Mouse (Mus musculus) intestine, postnatal 0 days (tissue): ENCODE data around the gene Negr1. TPM values are rescaled to one million over a fixed set of nuclear protein-coding genes. Genes with fewer than 3 reads are reported as not detected.

Source experiments
- ATAC-seq: fragments of 200-750 bp; cut with Nextera tagmentation; 2 replicates; pipeline ENCODE4 v1.8.0; 2017; ENCODE audit warnings: mild to moderate bottlenecking, moderate TSS enrichment, moderate library complexity
- H3K27ac ChIP-seq: fragments of 300-500 bp; sonication (generic); 2 replicates; pipeline ENCODE4 v1.5.1; 2014; ENCODE audit warnings: mild to moderate bottlenecking, low read depth, low read length, moderate library complexity
- H3K27me3 ChIP-seq: fragments of 300-500 bp; sonication (generic); replicated peaks from 2 replicates; pipeline ENCODE4 v1.6.1; 2014; ENCODE audit warnings: low read length, mixed read lengths; ENCODE audit not compliant: control insufficient read depth, insufficient read depth
- H3K36me3 ChIP-seq: fragments of 300-500 bp; sonication (generic); 2 replicates; pipeline ENCODE4 v1.6.1; 2014; ENCODE audit warnings: mild to moderate bottlenecking, moderate library complexity; ENCODE audit not compliant: control insufficient read depth, insufficient read depth
- H3K4me1 ChIP-seq: fragments of 300-500 bp; sonication (generic); replicated peaks from 2 replicates; pipeline ENCODE4 v1.6.1; 2014; ENCODE audit warnings: antibody characterized with exemption, low read length, mixed read lengths; ENCODE audit not compliant: control insufficient read depth, insufficient read depth
- H3K4me2 ChIP-seq: fragments of 300-500 bp; sonication (generic); replicated peaks from 2 replicates; pipeline ENCODE4 v1.6.1; 2014; ENCODE audit warnings: low read depth, mild to moderate bottlenecking, moderate library complexity
- H3K4me3 ChIP-seq: fragments of 300-500 bp; sonication (generic); 2 replicates; pipeline ENCODE4 v1.5.1; 2014; ENCODE audit warnings: low read depth, low read length
- H3K9ac ChIP-seq: fragments of 300-500 bp; sonication (generic); 2 replicates; pipeline ENCODE4 v1.6.1; 2014; ENCODE audit warnings: mild to moderate bottlenecking, low read depth, low read length
- H3K9me3 ChIP-seq: fragments of 300-500 bp; sonication (generic); 2 replicates; pipeline ENCODE4 v1.6.1; 2016; ENCODE audit warnings: mixed run types; ENCODE audit not compliant: control insufficient read depth
- CTCF ChIP-seq: sonication (generic); IDR thresholded peaks from 2 replicates; pipeline ENCODE4 v1.5.1; 2016; ENCODE audit warnings: low read depth, mild to moderate bottlenecking, control low read depth, antibody characterized with exemption, moderate library complexity
- WGBS: fragments of 180-500 bp; shearing (Covaris S2); extraction: QIAGEN DNeasy Blood & Tissue Kit; methylation state at CpG from one replicate; pipeline ENCODE4 v1.1.7; 2014; 5-methylcytosine and 5-hydroxymethylcytosine counted together
- polyA plus RNA-seq: library from polyadenylated mRNA; unstranded; fragments of >200 nt; fragmentation: Nextera tagmentation; extraction: Ambion mirVana; gene quantifications from 2 replicates; pipeline ENCODE4 v1.2.1, GENCODE M21; 2015

The Negr1 gene
- polyA plus RNA-seq, 1 experiment from 2014 or later, result 2.0 TPM

DNA sequence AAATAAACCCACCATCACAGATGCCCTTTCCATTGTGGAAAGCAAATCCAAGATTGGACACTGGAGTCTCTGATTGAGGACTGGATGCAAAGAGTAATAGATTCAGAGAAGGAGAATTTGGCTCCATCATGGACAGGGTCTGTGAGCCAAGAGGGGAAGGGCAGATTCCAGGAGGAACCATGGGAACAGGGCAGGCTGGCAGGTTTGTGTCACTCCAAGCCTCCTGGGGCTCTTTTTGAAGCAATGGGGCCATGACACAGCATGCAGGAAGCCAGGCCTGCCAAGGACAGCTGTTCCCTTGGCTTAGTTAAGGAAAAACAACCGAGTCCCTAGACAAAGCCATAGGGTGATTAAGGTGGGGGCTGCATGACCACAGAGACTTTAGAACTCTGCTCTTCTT is 647.4 kb downstream of the Negr1 start:
- TF ChIP-seq CTCF, result no peak
- Histone ChIP-seq H3K9me3 (no peaks in the 10 kb centered on the region), H3K4me2 (no peak overlapping the region), H3K9ac (no peak overlapping the region), H3K27ac (no peak overlapping the region), H3K27me3 (no peaks in the 10 kb centered on the region), H3K36me3 (no peaks in the 10 kb centered on the region), H3K4me1 (no peaks in the 10 kb centered on the region), H3K4me3 (no peak overlapping the region)
- 40% methylated on average over 1 of the region's 1 CpGs for WGBS
- no peak for ATAC-seq

DNA sequence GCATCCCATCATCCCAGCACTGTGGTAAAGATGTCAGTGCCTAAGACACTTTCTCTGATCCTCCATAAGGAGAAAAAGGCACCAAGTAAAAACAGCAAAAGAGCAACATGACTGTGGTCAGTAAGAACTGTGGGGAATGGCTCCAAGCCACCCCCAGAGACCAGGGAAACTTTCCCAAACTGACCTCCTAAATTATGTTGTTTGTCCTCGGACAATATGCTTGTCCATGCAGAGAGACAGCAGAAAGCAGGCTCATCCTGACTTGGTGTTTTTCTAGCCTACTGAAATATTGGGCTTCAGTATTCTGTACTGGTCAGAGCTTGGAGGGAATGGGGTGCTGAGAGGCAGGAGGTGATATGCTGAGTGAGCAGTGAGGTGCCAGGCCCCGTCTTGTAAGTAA is 647.8 kb downstream of the Negr1 start:
- Histone ChIP-seq H3K4me2 (no peak overlapping the region), H3K27me3 (no peaks in the 10 kb centered on the region), H3K9me3 (no peaks in the 10 kb centered on the region), H3K4me1 (no peaks in the 10 kb centered on the region), H3K4me3 (no peak overlapping the region), H3K27ac (no peak overlapping the region), H3K9ac (no peak overlapping the region), H3K36me3 (no peaks in the 10 kb centered on the region)
- TF ChIP-seq CTCF, result no peak
- 79% methylated on average over 2 of the region's 2 CpGs for WGBS
- no peak for ATAC-seq

DNA sequence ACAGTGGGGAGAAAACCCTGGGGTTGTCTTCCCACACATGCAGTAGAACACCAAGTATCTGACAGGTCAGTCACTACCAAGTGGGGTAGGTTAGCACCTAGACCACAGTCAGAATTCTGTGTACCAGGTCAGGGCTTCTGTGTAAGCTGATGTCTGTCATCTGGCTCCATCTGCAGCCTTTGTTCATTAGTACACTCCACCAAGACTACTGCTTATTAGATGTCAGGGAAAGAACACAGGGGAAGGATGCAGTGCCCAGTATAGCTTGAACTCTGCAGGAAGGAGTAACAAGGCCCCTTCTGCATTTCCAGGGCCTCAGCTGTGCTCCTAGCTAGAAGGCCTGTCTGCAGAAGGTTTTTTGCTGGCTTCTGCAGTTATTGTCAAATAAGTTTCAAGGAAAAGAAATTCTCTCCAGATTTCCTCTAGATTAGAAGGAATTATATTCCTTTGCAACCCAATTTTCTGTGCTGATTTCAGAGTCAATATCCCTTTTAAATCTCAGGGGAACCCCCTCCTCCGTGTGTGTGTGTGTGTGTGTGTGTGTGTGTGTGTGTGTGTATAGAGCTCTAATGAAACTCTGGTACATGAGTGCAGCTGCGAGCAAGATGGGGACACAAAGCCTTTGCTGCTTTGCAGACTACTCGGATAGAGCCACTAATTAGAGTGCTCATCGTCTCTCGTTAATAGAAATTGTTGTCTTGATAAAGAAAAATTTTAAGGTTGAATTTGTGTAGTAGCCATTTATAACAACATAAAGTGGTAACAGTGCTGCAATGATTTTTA is 654.5 kb downstream of the Negr1 start:
- H3K27ac ChIP-seq, result no peak overlapping the region
- H3K36me3 ChIP-seq, result no peaks in the 10 kb centered on the region
- peak; percentile 37; the same call in 1 of the 2 replicates for TF ChIP-seq CTCF
- H3K4me1 ChIP-seq, result no peaks in the 10 kb centered on the region
- no peak for ATAC-seq
- H3K9ac ChIP-seq, result no peak overlapping the region
- no peaks in the 10 kb centered on the region for H3K9me3 ChIP-seq
- no peak overlapping the region for H3K4me2 ChIP-seq
- H3K4me3 ChIP-seq, result no peak overlapping the region
- 52% methylated on average over 5 of the region's 5 CpGs for WGBS
- no peaks in the 10 kb centered on the region for H3K27me3 ChIP-seq

DNA sequence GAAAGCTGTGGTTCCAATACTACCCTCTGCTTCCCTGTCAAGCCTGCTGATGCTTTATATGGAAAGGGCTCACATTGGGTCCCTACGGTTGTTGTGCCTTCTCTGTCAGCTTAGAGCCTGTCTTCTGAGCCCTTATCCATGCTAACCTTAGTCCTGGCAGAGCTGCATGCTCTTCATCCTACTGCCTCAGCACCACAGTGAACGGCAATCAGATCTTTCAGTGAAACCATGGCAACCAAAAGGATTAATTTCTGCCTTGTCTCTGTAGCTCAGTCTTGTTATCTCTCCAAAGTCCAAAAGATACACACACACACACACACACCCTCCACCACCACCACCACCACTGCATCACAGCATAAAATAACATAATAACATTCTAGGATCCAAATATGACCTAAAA is 656.2 kb downstream of the Negr1 start:
- no peak for TF ChIP-seq CTCF

DNA sequence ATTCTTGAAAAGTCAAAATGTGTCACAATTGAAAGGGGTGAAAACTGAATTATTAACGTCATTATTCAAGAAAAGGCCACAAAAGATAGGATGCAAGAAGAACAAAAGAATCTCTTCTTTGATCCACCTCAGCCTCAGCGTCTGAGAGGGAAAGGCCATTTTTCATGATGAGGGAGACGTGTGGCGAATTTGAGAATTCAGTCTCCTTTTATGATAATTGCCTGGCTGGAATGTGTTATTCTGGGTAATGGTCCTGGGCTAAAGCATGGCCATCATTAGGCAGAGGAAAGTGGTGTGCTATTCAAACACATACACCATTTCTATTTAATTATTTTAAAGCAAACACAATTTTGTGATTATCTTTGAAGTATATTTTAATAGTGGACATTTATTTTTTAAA is 663.3 kb downstream of the Negr1 start:
- Histone ChIP-seq H3K27me3 (no peaks in the 10 kb centered on the region), H3K9ac (no peak overlapping the region), H3K4me3 (no peak overlapping the region), H3K36me3 (no peaks in the 10 kb centered on the region), H3K4me2 (no peak overlapping the region), H3K9me3 (no peaks in the 10 kb centered on the region), H3K4me1 (no peaks in the 10 kb centered on the region), H3K27ac (no peak overlapping the region)
- TF ChIP-seq CTCF, result no peak
- no peak for ATAC-seq
- WGBS, result 80% methylated on average over 4 of the region's 4 CpGs

More for the DNA sequence above, 656.2 kb downstream of the Negr1 start:
- WGBS, result 45% methylated on average over 2 of the region's 2 CpGs
- no peak overlapping the region for H3K27ac ChIP-seq
- H3K4me3 ChIP-seq, result no peak overlapping the region
- ATAC-seq, result no peak
- no peaks in the 10 kb centered on the region for H3K4me1 ChIP-seq
- no peak overlapping the region for H3K4me2 ChIP-seq
- no peaks in the 10 kb centered on the region for H3K36me3 ChIP-seq
- no peaks in the 10 kb centered on the region for H3K27me3 ChIP-seq
- no peaks in the 10 kb centered on the region for H3K9me3 ChIP-seq
- no peak overlapping the region for H3K9ac ChIP-seq

DNA sequence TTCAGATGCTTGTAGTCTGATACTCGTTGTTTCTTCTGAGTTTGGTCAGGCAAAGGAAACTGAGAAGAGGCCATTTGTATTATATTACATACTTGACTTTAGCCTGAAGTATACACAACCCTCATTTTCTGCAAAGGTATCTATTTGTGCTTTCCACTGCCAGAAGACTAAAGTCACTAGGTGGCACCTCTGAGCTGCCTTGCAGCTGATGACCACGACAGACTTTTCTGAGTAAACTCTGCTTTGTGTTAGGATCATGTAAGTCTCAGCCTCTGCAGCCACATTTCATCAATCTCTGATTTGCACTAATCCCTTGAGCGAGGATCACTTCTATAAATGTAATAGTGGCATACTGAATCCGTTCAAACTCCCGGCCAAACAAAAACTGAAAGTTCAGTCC is 671.1 kb downstream of the Negr1 start:
- peak; percentile 82 for TF ChIP-seq CTCF
- no peak for ATAC-seq

More for the DNA sequence above, 671.1 kb downstream of the Negr1 start:
- WGBS, result 24% methylated on average over 5 of the region's 5 CpGs
- Histone ChIP-seq H3K4me3 (no peak overlapping the region), H3K4me1 (no peaks in the 10 kb centered on the region), H3K36me3 (no peaks in the 10 kb centered on the region), H3K9ac (no peak overlapping the region), H3K27me3 (no peaks in the 10 kb centered on the region), H3K4me2 (no peak overlapping the region), H3K9me3 (no peaks in the 10 kb centered on the region), H3K27ac (no peak overlapping the region)
